8 mouse cellular contexts compared by ENCODE assay signal in the genomic region with DNA sequence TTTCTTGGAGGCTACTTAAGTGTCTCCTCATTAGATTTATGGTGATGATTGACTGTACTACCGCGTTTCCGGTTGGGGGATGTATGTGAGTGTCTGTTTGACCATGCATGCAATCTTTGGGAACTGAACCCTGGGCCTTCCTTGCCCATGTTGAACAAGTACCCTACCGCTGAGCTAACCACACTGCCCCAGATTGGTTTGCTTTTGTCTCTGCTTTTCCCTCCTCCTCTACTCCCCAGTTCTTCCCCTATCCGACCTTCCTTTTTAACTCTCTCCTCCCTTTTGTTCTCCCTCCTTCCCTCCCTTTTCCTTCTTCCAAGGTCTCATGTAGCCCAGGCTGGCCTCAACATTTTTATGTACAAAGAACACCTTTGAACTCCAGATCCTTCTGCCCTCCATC. TPM values are rescaled to one million over a fixed set of nuclear protein-coding genes. Genes with fewer than 3 reads are reported as not detected.
A peak's percentile ranks its signal among the peaks of the same experiment; 100 is the strongest.
DNase-seq lines count a peak whose midpoint lies in the region; ATAC-seq lines count a peak whose summit lies in the region.

No protein-coding gene starts in this region.

- no peak for DNase-seq in kidney, adult 9 months
- peak; percentile 47 for DNase-seq in embryo, embryonic 9.5 days (ENCODE audit: extremely low spot score)
- no peak for DNase-seq in intestine, embryonic 14.5 days (ENCODE audit: low spot score)
- no peak for DNase-seq in neural tube, embryonic 11.5 days (ENCODE audit: low spot score)
- no peak for DNase-seq in yolk sac, embryonic 10.5 days (ENCODE audit: low spot score)
- DNase-seq in left cerebral cortex, postnatal 10 days (ENCODE audit: extremely low spot score in 1 of 2, low spot score in 2 of 2) = no peak
- no peak for DNase-seq in adrenal gland, postnatal 25 days

- ATAC-seq in kidney, embryonic 15.5 days (replicated peaks; ENCODE audit: low FRiP score) = no peak
- ATAC-seq in intestine, embryonic 14.5 days (replicated peaks; ENCODE audit: low FRiP score, low TSS enrichment, low read depth) = no peak
- ATAC-seq in neural tube, embryonic 11.5 days (ENCODE audit: insufficient read depth, low FRiP score, low TSS enrichment) = no peak

- peaks cover 34% of the 10 kb centered on the region for H3K36me3 ChIP-seq in kidney, embryonic 15.5 days
- H3K36me3 ChIP-seq in intestine, embryonic 14.5 days (ENCODE audit: control insufficient read depth, insufficient read depth, low read length) = peaks cover 29% of the 10 kb centered on the region
- peaks cover 3% of the 10 kb centered on the region for H3K36me3 ChIP-seq in neural tube, embryonic 11.5 days (ENCODE audit: control insufficient read depth, insufficient read depth, low read length)

- H3K9ac ChIP-seq in kidney, embryonic 15.5 days = peak overlapping the region; percentile 79
- peak overlapping the region; percentile 77 for H3K9ac ChIP-seq in intestine, embryonic 14.5 days (ENCODE audit: low read length)
- H3K9ac ChIP-seq in neural tube, embryonic 11.5 days (ENCODE audit: low read length) = peak overlapping the region; percentile 75

- H3K27ac ChIP-seq in kidney, embryonic 15.5 days = 0 out of 2 replicates have a peak overlapping the region, but pooled peaks have one; percentile 74
- H3K27ac ChIP-seq in intestine, embryonic 14.5 days (ENCODE audit: low read depth) = no peak overlapping the region
- no peak overlapping the region for H3K27ac ChIP-seq in neural tube, embryonic 11.5 days (ENCODE audit: low read depth, low read length)

- peaks cover 14% of the 10 kb centered on the region for H3K4me1 ChIP-seq in kidney, embryonic 15.5 days
- H3K4me1 ChIP-seq in intestine, embryonic 14.5 days (replicated peaks; ENCODE audit: control insufficient read depth, insufficient read depth, low read length) = peaks cover 8% of the 10 kb centered on the region
- H3K4me1 ChIP-seq in neural tube, embryonic 11.5 days (ENCODE audit: control insufficient read depth, insufficient read depth, low read length) = peaks cover 3% of the 10 kb centered on the region; the same call in 1 of the 2 replicates

- H3K9me3 ChIP-seq in kidney, embryonic 15.5 days (replicated peaks) = no peaks in the 10 kb centered on the region
- no peaks in the 10 kb centered on the region for H3K9me3 ChIP-seq in intestine, embryonic 14.5 days (ENCODE audit: control insufficient read depth, low read length)
- no peaks in the 10 kb centered on the region for H3K9me3 ChIP-seq in neural tube, embryonic 11.5 days (ENCODE audit: control insufficient read depth, low read length)

- intact Hi-C loops in left cerebral cortex, postnatal 10 days (cut with DNase I) = no loop called here

- H3K27me3 ChIP-seq in kidney, embryonic 15.5 days = no peaks in the 10 kb centered on the region
- no peaks in the 10 kb centered on the region for H3K27me3 ChIP-seq in intestine, embryonic 14.5 days (replicated peaks; ENCODE audit: control insufficient read depth, insufficient read depth, low read length)
- H3K27me3 ChIP-seq in neural tube, embryonic 11.5 days (ENCODE audit: control insufficient read depth, insufficient read depth, low read length) = no peaks in the 10 kb centered on the region

- H3K4me2 ChIP-seq in kidney, embryonic 15.5 days = peak overlapping the region; percentile 88
- peak overlapping the region; percentile 83 for H3K4me2 ChIP-seq in intestine, embryonic 14.5 days (ENCODE audit: low read length)
- peak overlapping the region; percentile 81 for H3K4me2 ChIP-seq in neural tube, embryonic 11.5 days (ENCODE audit: low read depth)

- WGBS in kidney, embryonic 15.5 days = under 1% methylated on average over 5 of the region's 5 CpGs
- WGBS in intestine, embryonic 14.5 days = 2% methylated on average over 5 of the region's 5 CpGs
- WGBS in neural tube, embryonic 11.5 days = 3% methylated on average over 5 of the region's 5 CpGs

- peak overlapping the region; percentile 81 for H3K4me3 ChIP-seq in kidney, embryonic 15.5 days (replicated peaks)
- peak overlapping the region; percentile 74 for H3K4me3 ChIP-seq in intestine, embryonic 14.5 days (ENCODE audit: low read depth, low read length)
- peak overlapping the region; percentile 71 for H3K4me3 ChIP-seq in neural tube, embryonic 11.5 days (ENCODE audit: low read depth, low read length)

RNA-seq across cellular contexts. Expression of gene Pclaf, which starts 1.1 kb away (rescaled TPM):
- polyA plus RNA-seq in kidney, embryonic 15.5 days (2015; fragmentation: Nextera tagmentation; extraction: Ambion mirVana) = 244 and 272 TPM in 2 replicates
- polyA plus RNA-seq in intestine, embryonic 14.5 days (2014; fragmentation: Nextera tagmentation; extraction: Ambion mirVana) = 159 and 175 TPM in 2 replicates
- polyA plus RNA-seq in neural tube, embryonic 11.5 days (2014; fragmentation: Nextera tagmentation; extraction: Ambion mirVana) = 203 and 215 TPM in 2 replicates
- total RNA-seq in left cerebral cortex, postnatal 10 days (2021) = 1 to 10 TPM; 1.4 to 3.6 TPM
- total RNA-seq in adrenal gland, postnatal 25 days (2021) = 9.4 and 9.8 TPM in 2 replicates

RNA-seq across cellular contexts. Expression of gene Trip4, which starts 17.5 kb away (rescaled TPM):
- polyA plus RNA-seq in kidney, embryonic 15.5 days (2015; fragmentation: Nextera tagmentation; extraction: Ambion mirVana) = 33.3 and 33.8 TPM in 2 replicates
- polyA plus RNA-seq in intestine, embryonic 14.5 days (2014; fragmentation: Nextera tagmentation; extraction: Ambion mirVana) = 25.9 and 32.0 TPM in 2 replicates
- polyA plus RNA-seq in neural tube, embryonic 11.5 days (2014; fragmentation: Nextera tagmentation; extraction: Ambion mirVana) = 35.4 and 36.2 TPM in 2 replicates
- 10 to 100 TPM; 34.8 to 37.6 TPM for total RNA-seq in left cerebral cortex, postnatal 10 days (2021)
- 37.2 and 47.8 TPM in 2 replicates for total RNA-seq in adrenal gland, postnatal 25 days (2021)

RNA-seq across cellular contexts. Expression of gene Csnk1g1, which starts 17.6 kb away (rescaled TPM):
- 16.5 and 16.6 TPM in 2 replicates for polyA plus RNA-seq in kidney, embryonic 15.5 days (2015; fragmentation: Nextera tagmentation; extraction: Ambion mirVana)
- polyA plus RNA-seq in intestine, embryonic 14.5 days (2014; fragmentation: Nextera tagmentation; extraction: Ambion mirVana) = 17.9 and 18.6 TPM in 2 replicates
- polyA plus RNA-seq in neural tube, embryonic 11.5 days (2014; fragmentation: Nextera tagmentation; extraction: Ambion mirVana) = 20.9 and 22.2 TPM in 2 replicates
- total RNA-seq in left cerebral cortex, postnatal 10 days (2021) = 10 to 100 TPM; 45.9 to 56.4 TPM
- total RNA-seq in adrenal gland, postnatal 25 days (2021) = 22.3 and 25.5 TPM in 2 replicates
